Mouse (Mus musculus) embryonic fibroblast, embryonic 13.5 days (primary cell): ENCODE results near the gene Nfic. TPM values are rescaled to one million over a fixed set of nuclear protein-coding genes. Genes with fewer than 3 reads are reported as not detected.

Experiments
- H3K27ac ChIP-seq: 2 replicates; pipeline ENCODE4 v1.5.1; 2012; ENCODE audit warnings: low read length, control low read depth, inconsistent platforms; ENCODE audit not compliant: insufficient read depth
- H3K4me1 ChIP-seq: 2 replicates; pipeline ENCODE4 v1.6.1; 2011; ENCODE audit warnings: low read length; ENCODE audit not compliant: control insufficient read depth, insufficient read depth
- H3K4me3 ChIP-seq: 2 replicates; pipeline ENCODE4 v1.5.1; 2011; ENCODE audit warnings: mild to moderate bottlenecking, control low read depth, low read length; ENCODE audit not compliant: insufficient read depth
- CTCF ChIP-seq: IDR thresholded peaks from 2 replicates; pipeline ENCODE4 v1.5.1; 2011; ENCODE audit warnings: mild to moderate bottlenecking, control low read depth, low read length, moderate library complexity, borderline replicate concordance; ENCODE audit not compliant: insufficient read depth
- POLR2A ChIP-seq: IDR thresholded peaks from 2 replicates; pipeline ENCODE4 v1.6.1; 2011; ENCODE audit warnings: low read depth, mild to moderate bottlenecking, control low read depth, low read length, moderate library complexity
- polyA plus RNA-seq: library from polyadenylated mRNA; stranded (reverse); fragments of >200 nt; gene quantifications from 2 replicates; pipeline ENCODE4 v1.2.4, GENCODE M21; 2011; ENCODE audit warnings: low read depth; ENCODE audit not compliant: missing spikeins, insufficient read length

The Nfic gene
- polyA plus RNA-seq, 1 experiment: 84.8 TPM

DNA sequence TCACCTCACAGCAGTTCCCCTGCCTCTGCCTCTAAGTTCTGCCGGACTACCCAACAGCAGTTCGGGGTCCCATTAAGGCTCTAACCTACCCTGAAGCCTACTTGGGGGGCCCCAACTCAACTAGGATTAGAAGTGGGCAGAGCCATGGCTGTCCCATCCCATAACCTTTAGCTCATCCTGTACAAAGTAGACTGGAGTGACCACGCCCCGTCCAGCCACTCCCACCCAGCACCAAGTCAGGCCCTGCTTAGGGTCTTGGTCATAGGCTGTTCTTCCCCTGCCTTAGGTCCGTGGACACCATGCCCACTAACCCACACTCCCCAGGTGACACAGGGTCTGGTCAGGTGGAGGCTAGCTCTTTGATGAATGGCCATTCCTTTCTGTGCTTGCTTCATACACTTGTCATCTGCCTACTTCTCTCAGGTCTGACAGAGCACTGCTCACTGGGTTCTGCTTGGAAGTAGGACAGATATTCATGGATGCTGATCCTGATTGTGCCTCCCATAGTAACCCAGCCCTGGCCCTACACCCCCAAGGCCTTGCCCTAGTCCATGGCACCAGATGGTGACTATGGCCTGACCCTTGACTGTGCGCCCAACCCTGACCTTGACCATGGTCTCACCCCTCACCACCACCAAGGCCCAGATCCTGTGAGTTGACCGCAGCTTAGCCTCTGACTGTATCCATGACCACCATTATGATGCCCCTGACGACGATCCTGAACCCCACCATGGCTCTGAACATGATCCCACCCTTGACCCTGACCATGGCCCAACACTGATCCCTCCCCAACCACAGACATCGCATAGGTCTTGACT, 36.1 kb downstream of the Nfic start:
- TF ChIP-seq CTCF (no peak), POLR2A (no peak)
- Histone ChIP-seq H3K4me1 (peaks cover 4% of the 10 kb centered on the region), H3K4me3 (no peak overlapping the region), H3K27ac (no peak overlapping the region)

DNA sequence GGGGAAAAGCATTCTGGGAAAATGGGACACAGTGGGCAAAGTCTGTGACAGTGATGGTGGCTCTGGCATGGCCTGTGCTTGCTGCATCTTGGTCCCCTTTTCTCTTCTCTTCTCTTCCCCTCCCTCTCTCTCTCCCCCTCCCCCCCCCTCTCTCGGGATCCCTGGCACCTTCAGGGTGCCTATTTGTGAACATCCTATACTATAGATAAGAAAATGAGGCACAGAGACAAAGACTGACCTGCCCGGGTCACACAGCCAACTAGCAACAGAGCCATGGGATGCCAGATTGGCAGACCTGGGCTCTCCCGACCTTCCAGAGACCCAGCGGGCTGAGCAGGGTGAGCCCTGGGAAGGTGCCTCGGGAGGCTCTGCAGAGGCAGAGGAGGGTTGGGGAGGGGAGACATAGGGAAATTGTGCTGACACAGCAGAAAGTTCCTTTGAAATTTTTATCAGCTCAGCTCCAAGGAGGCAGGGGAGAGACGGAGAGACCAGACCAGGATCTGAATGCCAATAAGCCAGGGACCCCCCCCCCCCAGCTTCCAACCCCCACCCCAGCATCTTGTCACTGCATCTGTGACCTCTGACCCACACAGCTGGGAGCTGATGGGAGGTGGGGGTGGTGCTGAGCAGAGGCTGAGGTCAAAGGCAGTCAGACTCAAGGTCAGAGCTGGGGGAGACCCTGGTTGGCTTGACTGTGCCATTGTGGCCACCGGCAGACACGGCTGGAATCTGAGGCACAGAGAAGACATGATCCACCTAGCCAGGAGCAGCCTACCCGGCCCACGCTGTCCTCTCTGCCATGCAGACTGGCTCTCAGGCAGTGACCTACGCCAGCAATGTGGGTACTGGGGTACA, 37.0 kb downstream of the Nfic start:
- TF ChIP-seq POLR2A: no peak
- TF ChIP-seq CTCF: no peak
- 0 out of 2 replicates have a peak overlapping the region, but pooled peaks have one; percentile 14 for H3K27ac ChIP-seq
- H3K4me3 ChIP-seq: no peak overlapping the region
- H3K4me1 ChIP-seq: peaks cover 6% of the 10 kb centered on the region

DNA sequence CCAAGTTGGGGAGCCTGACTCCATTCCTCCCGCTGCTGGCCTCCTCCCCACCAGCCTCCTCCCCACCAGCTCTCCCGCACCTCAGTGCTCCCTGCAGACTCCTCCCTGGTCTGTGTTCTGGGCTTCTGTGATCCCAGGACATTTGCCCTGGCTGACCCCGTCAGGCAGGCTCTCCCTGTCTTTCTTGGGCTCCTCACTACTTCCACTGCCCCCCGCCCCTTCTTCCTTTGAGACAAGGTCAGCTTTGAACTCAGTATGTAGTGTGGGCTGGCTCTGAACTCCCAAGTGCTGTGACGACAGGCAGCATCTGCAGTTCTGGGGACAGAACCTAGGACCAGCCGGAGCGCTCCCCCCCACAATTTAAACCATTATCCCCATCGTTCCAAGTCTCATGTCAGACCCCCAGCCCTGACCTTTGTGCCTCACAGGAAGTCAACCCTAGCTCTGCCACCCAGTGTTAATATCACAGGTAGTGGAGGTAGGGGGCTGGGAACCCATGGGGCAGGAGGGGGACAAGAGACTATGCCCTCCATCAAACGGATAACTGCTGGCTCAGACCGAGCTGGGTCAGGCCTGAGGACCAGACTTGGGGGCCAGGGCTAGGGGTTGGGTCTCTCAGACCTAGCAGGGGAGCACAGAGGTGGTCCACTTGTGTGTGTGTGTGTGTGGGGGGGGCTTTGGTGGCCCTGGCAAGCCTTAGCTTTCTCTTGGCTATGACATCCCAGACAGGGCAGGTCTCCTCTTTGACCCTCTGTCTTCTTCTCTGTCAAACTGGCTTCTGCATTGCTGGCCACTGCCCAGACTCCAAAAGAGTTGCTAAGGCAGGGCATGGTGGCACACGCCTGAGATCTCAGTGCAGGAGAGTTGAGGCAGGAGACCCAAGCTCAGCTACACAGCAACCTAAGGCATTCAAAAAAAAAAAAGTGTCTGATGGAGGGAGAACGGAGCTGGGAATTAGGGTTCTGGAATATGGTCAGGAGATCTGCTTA, 37.9 kb downstream of the Nfic start:
- TF ChIP-seq CTCF (no peak), POLR2A (no peak)
- peak overlapping the region; percentile 59 for H3K27ac ChIP-seq
- peaks cover 7% of the 10 kb centered on the region for H3K4me1 ChIP-seq
- H3K4me3 ChIP-seq: no peak overlapping the region

DNA sequence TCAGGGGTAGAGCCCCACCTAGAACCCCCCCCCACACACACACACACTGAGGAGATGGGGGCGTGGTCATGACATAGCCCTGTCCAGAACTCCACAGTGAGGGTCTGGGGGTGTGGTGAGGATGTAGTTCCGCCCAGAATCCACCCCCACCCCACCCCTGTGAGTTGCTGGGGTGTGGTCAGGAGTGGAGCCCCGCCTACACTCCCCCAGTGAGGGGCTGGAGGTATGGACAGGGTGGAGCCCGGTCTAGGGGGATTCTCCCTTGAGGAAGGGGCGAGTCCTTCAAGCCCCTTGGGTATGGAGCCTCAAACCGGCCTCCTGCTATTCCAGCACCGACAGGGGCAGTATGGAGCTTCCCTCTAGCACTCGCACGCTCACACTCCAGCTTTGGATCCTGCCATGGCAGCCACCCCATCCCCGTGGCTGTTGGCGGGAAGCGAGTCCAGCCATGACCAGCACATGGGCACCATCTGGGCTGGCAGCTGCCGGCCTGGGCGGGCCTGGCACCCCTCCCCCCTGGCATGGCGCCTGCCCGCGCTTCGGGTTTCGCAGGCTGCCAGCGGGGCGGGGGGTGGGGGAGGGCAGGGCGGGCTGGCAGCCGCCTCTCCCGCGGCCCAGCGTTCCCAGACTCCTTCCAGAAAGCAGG, 38.7 kb downstream of the Nfic start:
- Histone ChIP-seq H3K4me3 (no peak overlapping the region), H3K27ac (0 out of 2 replicates have a peak overlapping the region, but pooled peaks have one; percentile 12), H3K4me1 (peaks cover 11% of the 10 kb centered on the region)
- peak; percentile 29; the same call in 1 of the 2 replicates for TF ChIP-seq CTCF
- no peak for TF ChIP-seq POLR2A

DNA sequence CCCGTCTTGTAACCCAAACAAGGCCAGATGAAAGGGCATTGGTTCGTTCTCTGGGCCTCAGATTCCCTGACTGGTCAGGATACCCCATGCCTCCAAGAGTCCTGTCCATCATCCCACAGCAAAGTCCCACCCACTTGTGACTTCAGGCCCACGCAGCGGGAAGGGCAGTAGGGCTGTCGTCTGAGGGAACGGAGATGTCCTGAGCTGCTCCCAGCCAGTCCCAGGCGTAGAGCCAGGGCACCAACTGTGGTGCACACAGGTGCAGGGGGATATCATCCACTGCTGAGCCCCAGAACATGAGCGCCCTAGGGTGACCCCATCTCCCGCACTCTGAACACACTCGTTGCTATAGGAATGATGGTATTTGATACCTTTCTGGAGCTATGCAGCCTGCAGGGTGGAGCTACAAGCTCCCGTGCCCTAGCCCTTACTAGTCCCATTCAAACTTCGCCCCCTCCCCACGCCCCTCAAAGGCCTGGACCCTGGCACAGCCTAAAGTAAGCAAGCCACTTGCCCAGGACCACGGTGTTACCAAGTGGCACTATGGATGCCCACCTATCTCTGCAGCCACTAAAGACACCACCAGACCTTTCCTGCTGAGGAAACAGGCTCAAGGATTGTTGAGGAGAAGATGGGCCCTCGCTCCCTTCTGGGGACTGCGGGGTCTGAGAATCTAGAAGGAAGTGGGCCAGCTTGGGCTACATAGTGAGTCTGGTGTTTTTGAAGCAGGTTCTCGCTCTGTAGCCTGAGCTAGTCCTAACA, 39.7 kb downstream of the Nfic start:
- Histone ChIP-seq H3K4me3 (no peak overlapping the region), H3K4me1 (peaks cover 18% of the 10 kb centered on the region), H3K27ac (no peak overlapping the region)
- TF ChIP-seq POLR2A: no peak
- TF ChIP-seq CTCF: no peak

DNA sequence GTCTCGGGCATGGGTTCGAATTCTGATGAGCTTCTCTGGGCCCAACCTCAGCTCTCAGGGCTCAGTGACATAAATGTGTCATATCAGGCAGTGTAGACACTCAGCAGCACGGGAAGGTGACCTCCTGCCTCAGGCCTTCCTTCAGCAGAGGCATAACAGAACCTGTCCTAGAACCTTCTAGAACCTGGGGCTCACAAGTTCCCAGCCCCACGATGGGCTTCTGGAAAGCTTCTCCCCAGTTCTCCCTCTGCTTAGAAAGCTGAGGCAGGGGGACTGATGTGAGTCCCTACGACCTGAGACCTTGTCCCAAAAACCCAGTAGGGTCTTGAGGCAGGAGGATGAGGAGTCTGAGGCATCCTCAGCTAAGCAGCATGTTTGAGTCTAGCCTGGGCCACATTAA, 40.3 kb downstream of the Nfic start:
- H3K4me1 ChIP-seq: peaks cover 23% of the 10 kb centered on the region
- no peak overlapping the region for H3K4me3 ChIP-seq
- TF ChIP-seq POLR2A: no peak
- TF ChIP-seq CTCF: no peak
- H3K27ac ChIP-seq: no peak overlapping the region

DNA sequence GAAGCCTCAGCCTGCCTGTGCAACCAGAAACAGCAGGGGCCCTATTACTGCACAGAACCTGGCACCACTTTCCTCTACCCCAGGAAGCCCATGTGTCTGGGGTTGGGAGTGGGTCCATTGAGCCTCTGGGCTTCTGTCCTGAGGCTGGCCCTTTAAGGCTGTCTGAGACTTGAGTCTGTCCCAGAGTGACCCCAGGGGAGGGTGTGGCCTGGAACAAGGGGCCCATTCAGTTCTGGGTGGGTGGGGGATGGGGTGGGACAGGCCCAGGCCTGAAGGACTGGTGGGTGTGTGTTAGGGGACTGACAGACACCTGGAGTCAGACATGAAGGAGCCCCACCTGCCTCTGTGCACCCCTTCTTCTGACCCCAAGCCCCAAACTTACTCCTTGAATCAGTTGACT, 40.8 kb downstream of the Nfic start:
- H3K4me3 ChIP-seq: no peak overlapping the region
- TF ChIP-seq CTCF (no peak), POLR2A (no peak)
- no peak overlapping the region for H3K27ac ChIP-seq
- H3K4me1 ChIP-seq: peaks cover 27% of the 10 kb centered on the region
